Mouse (Mus musculus): ENCODE data around the gene Agbl3. TPM values are rescaled to one million over a fixed set of nuclear protein-coding genes. Genes with fewer than 3 reads are reported as not detected.

Agbl3 gene
- polyA plus RNA-seq, 1 experiment from 2014 or later: 4.8 TPM

DNA sequence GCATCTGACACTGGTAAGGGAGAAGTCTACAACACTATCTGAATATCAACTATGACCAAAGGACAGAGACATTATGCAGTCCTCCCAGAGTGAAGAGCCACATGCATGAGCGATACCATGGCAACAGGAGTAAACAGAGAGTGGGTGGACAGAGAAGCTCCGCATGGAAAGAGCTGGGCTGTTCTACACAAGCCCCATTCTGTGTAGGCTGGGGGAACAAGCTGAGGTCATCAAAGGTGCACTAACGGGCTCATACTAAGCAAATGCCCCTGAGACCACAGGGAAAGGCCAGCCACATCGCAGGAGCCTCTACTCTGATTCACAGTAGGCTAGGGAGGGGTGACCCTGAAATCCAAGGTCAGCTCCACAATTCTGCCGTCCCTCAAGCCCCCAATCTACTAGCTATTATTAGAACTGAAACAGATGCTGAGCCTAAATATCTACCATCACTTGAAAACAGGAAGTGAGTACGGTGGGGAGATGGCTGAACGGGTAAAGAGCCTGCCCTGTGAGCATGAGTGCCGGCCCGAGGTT lies 121.7 kb downstream of the Agbl3 start:
- Histone ChIP-seq H3K4me2 (ENCODE audit: low read depth, low read length, severe bottlenecking) (no peak overlapping the region), H3K27ac (ENCODE audit: low read depth, low read length) (no peak overlapping the region), H3K9ac (ENCODE audit: low read length) (no peak overlapping the region), H3K4me1 (replicated peaks; ENCODE audit: control insufficient read depth, insufficient read depth, low read length) (no peaks in the 10 kb centered on the region), H3K4me3 (ENCODE audit: low read depth, low read length) (no peak overlapping the region), H3K36me3 (ENCODE audit: control insufficient read depth, insufficient read depth, low read length) (no peaks in the 10 kb centered on the region; the same call in 1 of the 2 replicates), H3K27me3 (ENCODE audit: control insufficient read depth, insufficient read depth, low read length) (no peaks in the 10 kb centered on the region), H3K9me3 (ENCODE audit: control insufficient read depth, low read length) (no peaks in the 10 kb centered on the region)
- 83% methylated on average over 9 of the region's 9 CpGs for WGBS
- ATAC-seq (replicated peaks; ENCODE audit: low FRiP score) (no peak), DNase-seq (ENCODE audit: low spot score) (no peak)

DNA sequence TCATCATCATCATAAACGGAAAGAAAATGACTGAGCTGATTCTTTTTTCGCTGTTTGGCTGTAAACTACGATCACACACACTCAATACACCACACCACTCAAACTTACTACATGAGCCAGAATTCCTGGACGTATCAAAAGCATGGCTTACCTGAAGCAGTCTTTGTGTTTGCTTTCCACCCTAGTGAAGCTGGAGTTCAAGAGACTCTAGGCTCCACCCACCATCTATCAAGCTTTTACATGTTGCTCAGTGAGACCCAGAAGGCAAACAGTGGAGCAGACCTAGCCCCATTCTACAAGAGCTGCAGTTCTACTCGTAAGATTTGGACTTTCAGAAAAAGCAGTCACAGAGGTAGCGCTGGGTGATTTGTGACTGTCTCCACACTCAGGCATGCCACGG lies 122.3 kb downstream of the Agbl3 start:
- H3K4me3 ChIP-seq (ENCODE audit: low read depth, low read length): no peak overlapping the region
- DNase-seq (ENCODE audit: low spot score): no peak
- H3K9ac ChIP-seq (ENCODE audit: low read length): no peak overlapping the region
- H3K27ac ChIP-seq (ENCODE audit: low read depth, low read length): no peak overlapping the region
- no peaks in the 10 kb centered on the region for H3K9me3 ChIP-seq (ENCODE audit: control insufficient read depth, low read length)
- no peak for ATAC-seq (replicated peaks; ENCODE audit: low FRiP score)
- no peaks in the 10 kb centered on the region for H3K27me3 ChIP-seq (ENCODE audit: control insufficient read depth, insufficient read depth, low read length)
- 90% methylated on average over 7 of the region's 7 CpGs for WGBS
- no peaks in the 10 kb centered on the region for H3K4me1 ChIP-seq (replicated peaks; ENCODE audit: control insufficient read depth, insufficient read depth, low read length)
- H3K4me2 ChIP-seq (ENCODE audit: low read depth, low read length, severe bottlenecking): no peak overlapping the region
- no peaks in the 10 kb centered on the region; the same call in 1 of the 2 replicates for H3K36me3 ChIP-seq (ENCODE audit: control insufficient read depth, insufficient read depth, low read length)

DNA sequence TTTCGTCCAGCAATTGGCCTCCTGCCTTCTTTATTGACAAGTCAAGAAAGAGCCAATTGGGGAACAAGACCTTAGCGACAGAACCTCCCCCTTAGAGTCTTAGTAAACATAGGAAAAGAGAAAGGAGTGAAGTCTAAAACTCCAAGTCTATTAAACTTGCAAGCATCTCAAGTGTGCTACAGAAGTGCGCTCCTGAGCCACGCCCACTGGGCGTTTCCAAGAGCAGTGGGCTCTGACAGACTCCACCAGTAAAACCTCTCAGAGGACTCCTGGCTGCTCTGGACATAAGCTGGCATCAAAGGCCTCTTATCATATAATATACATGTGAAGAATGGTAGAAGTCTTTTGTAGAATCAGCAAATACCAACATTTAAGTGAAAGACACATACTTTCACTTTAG lies 123.2 kb downstream of the Agbl3 start:
- Histone ChIP-seq H3K4me2 (ENCODE audit: low read depth, low read length, severe bottlenecking) (no peak overlapping the region), H3K27ac (ENCODE audit: low read depth, low read length) (no peak overlapping the region), H3K27me3 (ENCODE audit: control insufficient read depth, insufficient read depth, low read length) (no peaks in the 10 kb centered on the region), H3K9ac (ENCODE audit: low read length) (no peak overlapping the region), H3K4me3 (ENCODE audit: low read depth, low read length) (no peak overlapping the region), H3K36me3 (ENCODE audit: control insufficient read depth, insufficient read depth, low read length) (no peaks in the 10 kb centered on the region; the same call in 1 of the 2 replicates), H3K4me1 (replicated peaks; ENCODE audit: control insufficient read depth, insufficient read depth, low read length) (no peaks in the 10 kb centered on the region), H3K9me3 (ENCODE audit: control insufficient read depth, low read length) (no peaks in the 10 kb centered on the region)
- 83% methylated on average over 5 of the region's 5 CpGs for WGBS
- no peak for ATAC-seq (replicated peaks; ENCODE audit: low FRiP score)
- no peak for DNase-seq (ENCODE audit: low spot score)

DNA sequence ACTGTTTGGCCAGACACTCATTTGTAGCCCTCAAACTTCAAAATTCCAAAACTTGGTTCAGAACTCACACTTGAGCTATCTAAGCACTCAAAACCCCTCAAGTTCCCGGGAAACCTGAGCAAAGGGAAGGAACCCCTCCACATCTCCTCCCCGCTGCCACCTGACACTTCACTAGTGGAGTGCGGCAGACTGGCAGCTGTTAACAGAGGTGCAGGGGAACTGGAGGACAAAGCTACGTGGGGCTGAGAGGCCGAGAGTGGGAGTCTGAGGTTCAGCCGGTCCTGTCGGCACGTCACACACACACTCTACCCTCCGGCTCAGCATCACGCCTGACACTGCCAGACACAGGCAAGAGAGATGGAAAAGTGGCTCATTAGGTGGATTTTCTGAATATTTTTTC lies 123.6 kb downstream of the Agbl3 start:
- Histone ChIP-seq H3K27me3 (ENCODE audit: control insufficient read depth, insufficient read depth, low read length) (no peaks in the 10 kb centered on the region), H3K4me2 (ENCODE audit: low read depth, low read length, severe bottlenecking) (no peak overlapping the region), H3K9ac (ENCODE audit: low read length) (no peak overlapping the region), H3K4me1 (replicated peaks; ENCODE audit: control insufficient read depth, insufficient read depth, low read length) (no peaks in the 10 kb centered on the region), H3K4me3 (ENCODE audit: low read depth, low read length) (no peak overlapping the region), H3K36me3 (ENCODE audit: control insufficient read depth, insufficient read depth, low read length) (no peaks in the 10 kb centered on the region; the same call in 1 of the 2 replicates), H3K9me3 (ENCODE audit: control insufficient read depth, low read length) (no peaks in the 10 kb centered on the region), H3K27ac (ENCODE audit: low read depth, low read length) (no peak overlapping the region)
- no peak for ATAC-seq (replicated peaks; ENCODE audit: low FRiP score)
- no peak for DNase-seq (ENCODE audit: low spot score)
- 89% methylated on average over 10 of the region's 10 CpGs for WGBS

DNA sequence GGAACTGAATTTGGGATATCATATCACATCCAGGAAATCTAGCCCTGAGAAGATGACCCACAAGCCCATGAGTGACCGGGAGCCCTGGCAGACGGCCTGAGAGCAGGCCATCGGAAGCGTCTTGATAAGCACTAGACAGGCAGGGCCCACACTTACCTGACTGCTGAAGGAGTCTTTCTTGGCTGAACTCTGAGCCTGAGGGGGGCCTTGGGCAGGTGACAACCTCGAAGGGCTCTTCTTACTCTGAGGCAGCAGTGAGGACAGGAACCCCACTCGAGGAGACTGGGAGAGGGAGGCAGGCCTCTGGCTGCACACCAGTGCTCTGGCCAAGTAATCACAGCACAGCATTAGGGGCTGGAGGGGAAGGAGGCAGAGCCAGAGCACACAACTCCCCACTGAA lies 124.1 kb downstream of the Agbl3 start:
- no peak overlapping the region for H3K4me2 ChIP-seq (ENCODE audit: low read depth, low read length, severe bottlenecking)
- WGBS: 87% methylated on average over 6 of the region's 6 CpGs
- no peak for ATAC-seq (replicated peaks; ENCODE audit: low FRiP score)
- H3K4me3 ChIP-seq (ENCODE audit: low read depth, low read length): no peak overlapping the region
- no peak overlapping the region for H3K27ac ChIP-seq (ENCODE audit: low read depth, low read length)
- H3K9ac ChIP-seq (ENCODE audit: low read length): no peak overlapping the region
- DNase-seq (ENCODE audit: low spot score): no peak
- H3K36me3 ChIP-seq (ENCODE audit: control insufficient read depth, insufficient read depth, low read length): no peaks in the 10 kb centered on the region; the same call in 1 of the 2 replicates
- no peaks in the 10 kb centered on the region for H3K4me1 ChIP-seq (replicated peaks; ENCODE audit: control insufficient read depth, insufficient read depth, low read length)
- H3K9me3 ChIP-seq (ENCODE audit: control insufficient read depth, low read length): no peaks in the 10 kb centered on the region
- H3K27me3 ChIP-seq (ENCODE audit: control insufficient read depth, insufficient read depth, low read length): no peaks in the 10 kb centered on the region

DNA sequence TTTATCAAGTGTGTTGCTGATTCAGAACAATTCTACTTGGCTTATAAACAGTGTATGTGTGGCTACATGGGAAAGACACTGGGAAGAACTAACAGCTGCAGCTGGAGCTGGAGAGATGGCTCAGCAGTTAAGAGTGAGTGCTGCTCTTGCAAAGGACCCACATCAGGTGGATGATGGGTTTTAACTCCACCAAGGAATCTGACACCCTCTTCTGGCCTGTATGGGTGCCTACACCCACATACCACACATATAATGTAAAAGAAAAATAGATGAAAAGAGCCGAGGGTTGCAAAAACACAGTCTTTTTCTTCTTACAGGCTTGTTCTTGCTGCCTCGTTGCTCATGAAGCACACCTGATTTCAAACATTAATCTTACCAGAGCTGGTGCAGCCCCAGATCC lies 125.9 kb downstream of the Agbl3 start:
- 76% methylated on average over 2 of the region's 2 CpGs for WGBS
- ATAC-seq (replicated peaks; ENCODE audit: low FRiP score) (no peak), DNase-seq (ENCODE audit: low spot score) (no peak)
- H3K9ac ChIP-seq (ENCODE audit: low read length): no peak overlapping the region
- H3K9me3 ChIP-seq (ENCODE audit: control insufficient read depth, low read length): no peaks in the 10 kb centered on the region
- no peaks in the 10 kb centered on the region; the same call in 1 of the 2 replicates for H3K36me3 ChIP-seq (ENCODE audit: control insufficient read depth, insufficient read depth, low read length)
- no peak overlapping the region for H3K4me2 ChIP-seq (ENCODE audit: low read depth, low read length, severe bottlenecking)
- no peak overlapping the region for H3K4me3 ChIP-seq (ENCODE audit: low read depth, low read length)
- H3K27me3 ChIP-seq (ENCODE audit: control insufficient read depth, insufficient read depth, low read length): no peaks in the 10 kb centered on the region
- no peaks in the 10 kb centered on the region for H3K4me1 ChIP-seq (replicated peaks; ENCODE audit: control insufficient read depth, insufficient read depth, low read length)
- H3K27ac ChIP-seq (ENCODE audit: low read depth, low read length): no peak overlapping the region

DNA sequence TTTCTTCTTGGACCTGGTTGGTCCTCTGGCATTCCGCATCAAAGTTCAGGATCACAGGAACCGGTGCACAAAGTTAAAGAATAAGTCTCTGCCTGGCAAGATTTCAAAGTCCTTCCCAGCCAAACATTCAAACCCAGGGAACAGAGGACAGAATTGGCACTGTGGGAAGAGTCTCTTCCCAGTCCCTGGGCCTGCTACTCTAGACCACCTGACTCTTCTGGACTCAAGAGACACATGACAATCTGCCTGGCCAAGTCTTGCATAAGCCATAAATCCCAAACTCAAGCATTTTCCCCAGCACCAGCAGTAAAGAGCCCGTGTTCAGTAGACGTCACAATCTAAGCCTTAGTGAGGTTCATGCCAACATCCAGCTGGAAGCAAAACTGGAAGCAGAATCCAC lies 126.4 kb downstream of the Agbl3 start:
- WGBS: 91% methylated on average over 4 of the region's 4 CpGs

DNA sequence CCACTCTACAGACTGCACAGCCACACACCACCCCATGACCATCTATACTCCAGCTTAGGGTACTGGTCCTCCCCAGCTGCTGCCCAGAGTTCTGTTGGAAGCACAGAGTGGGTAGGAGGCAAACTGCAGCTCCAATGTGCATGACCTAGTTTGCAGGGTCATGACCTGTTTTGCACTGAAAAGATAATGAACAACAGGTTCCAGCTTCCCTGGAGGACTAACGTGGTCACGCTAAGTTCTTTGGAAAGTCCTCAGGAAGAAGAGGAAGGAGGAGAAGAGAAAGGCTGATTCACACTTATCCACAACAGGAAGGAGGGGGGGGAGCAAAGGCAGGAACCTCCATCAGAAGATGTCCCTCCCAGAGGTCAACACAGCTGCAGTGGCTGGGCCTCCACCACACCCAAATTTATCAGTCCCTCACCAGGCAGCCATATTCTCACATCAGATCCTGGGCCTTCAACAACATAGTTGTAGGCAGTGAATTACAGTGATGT lies 126.9 kb downstream of the Agbl3 start:
- no peak overlapping the region for H3K9ac ChIP-seq (ENCODE audit: low read length)
- no peak overlapping the region for H3K4me2 ChIP-seq (ENCODE audit: low read depth, low read length, severe bottlenecking)
- H3K27me3 ChIP-seq (ENCODE audit: control insufficient read depth, insufficient read depth, low read length): no peaks in the 10 kb centered on the region
- H3K9me3 ChIP-seq (ENCODE audit: control insufficient read depth, low read length): no peaks in the 10 kb centered on the region
- WGBS: 82% methylated on average over 2 of the region's 2 CpGs
- DNase-seq (ENCODE audit: low spot score) (no peak), ATAC-seq (replicated peaks; ENCODE audit: low FRiP score) (no peak)
- no peak overlapping the region for H3K4me3 ChIP-seq (ENCODE audit: low read depth, low read length)
- H3K4me1 ChIP-seq (replicated peaks; ENCODE audit: control insufficient read depth, insufficient read depth, low read length): no peaks in the 10 kb centered on the region
- no peaks in the 10 kb centered on the region; the same call in 1 of the 2 replicates for H3K36me3 ChIP-seq (ENCODE audit: control insufficient read depth, insufficient read depth, low read length)
- no peak overlapping the region for H3K27ac ChIP-seq (ENCODE audit: low read depth, low read length)

More for the DNA sequence above, 126.4 kb downstream of the Agbl3 start:
- Histone ChIP-seq H3K4me2 (ENCODE audit: low read depth, low read length, severe bottlenecking) (no peak overlapping the region), H3K9me3 (ENCODE audit: control insufficient read depth, low read length) (no peaks in the 10 kb centered on the region), H3K27ac (ENCODE audit: low read depth, low read length) (no peak overlapping the region), H3K4me1 (replicated peaks; ENCODE audit: control insufficient read depth, insufficient read depth, low read length) (no peaks in the 10 kb centered on the region), H3K36me3 (ENCODE audit: control insufficient read depth, insufficient read depth, low read length) (no peaks in the 10 kb centered on the region; the same call in 1 of the 2 replicates), H3K9ac (ENCODE audit: low read length) (no peak overlapping the region), H3K27me3 (ENCODE audit: control insufficient read depth, insufficient read depth, low read length) (no peaks in the 10 kb centered on the region), H3K4me3 (ENCODE audit: low read depth, low read length) (no peak overlapping the region)
- ATAC-seq (replicated peaks; ENCODE audit: low FRiP score) (no peak), DNase-seq (ENCODE audit: low spot score) (no peak)

DNA sequence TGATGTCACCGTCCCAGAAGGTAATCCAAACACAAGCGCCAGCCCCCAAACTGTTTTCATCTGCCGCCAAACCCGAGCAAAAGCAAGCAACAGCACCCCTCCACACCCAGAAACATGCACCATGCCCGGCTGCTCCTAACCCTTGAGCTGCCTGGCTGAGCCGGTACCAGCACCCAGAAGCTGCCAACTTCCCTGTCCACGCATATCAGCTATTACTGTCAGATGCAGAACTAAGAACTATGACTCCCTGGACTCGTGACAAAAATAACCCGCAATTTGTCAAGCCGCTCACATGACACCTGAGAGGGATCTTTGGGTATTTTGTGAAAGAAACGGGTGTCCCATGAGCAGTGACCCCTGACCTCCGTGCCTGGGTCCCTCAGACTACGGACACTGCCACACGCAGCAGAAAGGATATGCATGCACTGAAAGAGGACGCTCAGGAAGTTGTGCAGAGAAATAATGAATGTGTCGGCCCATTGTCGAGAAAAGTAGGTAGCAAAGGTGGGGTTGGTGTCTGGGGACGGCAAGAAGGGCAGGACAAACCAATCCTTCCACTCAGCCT lies 127.5 kb downstream of the Agbl3 start:
- ATAC-seq (replicated peaks; ENCODE audit: low FRiP score): no peak
- no peak overlapping the region for H3K27ac ChIP-seq (ENCODE audit: low read depth, low read length)
- no peaks in the 10 kb centered on the region; the same call in 1 of the 2 replicates for H3K36me3 ChIP-seq (ENCODE audit: control insufficient read depth, insufficient read depth, low read length)
- H3K9ac ChIP-seq (ENCODE audit: low read length): no peak overlapping the region
- 89% methylated on average over 18 of the region's 18 CpGs for WGBS
- H3K4me1 ChIP-seq (replicated peaks; ENCODE audit: control insufficient read depth, insufficient read depth, low read length): no peaks in the 10 kb centered on the region
- no peak for DNase-seq (ENCODE audit: low spot score)
- no peak overlapping the region for H3K4me3 ChIP-seq (ENCODE audit: low read depth, low read length)
- no peak overlapping the region for H3K4me2 ChIP-seq (ENCODE audit: low read depth, low read length, severe bottlenecking)
- H3K9me3 ChIP-seq (ENCODE audit: control insufficient read depth, low read length): no peaks in the 10 kb centered on the region
- H3K27me3 ChIP-seq (ENCODE audit: control insufficient read depth, insufficient read depth, low read length): no peaks in the 10 kb centered on the region
